Mouse (Mus musculus): ENCODE results near the gene Ispd. TPM values are rescaled to one million over a fixed set of nuclear protein-coding genes. Genes with fewer than 3 reads are reported as not detected.

Ispd gene
- polyA plus RNA-seq, 1 experiment from 2014 or later = 9.0 TPM

DNA sequence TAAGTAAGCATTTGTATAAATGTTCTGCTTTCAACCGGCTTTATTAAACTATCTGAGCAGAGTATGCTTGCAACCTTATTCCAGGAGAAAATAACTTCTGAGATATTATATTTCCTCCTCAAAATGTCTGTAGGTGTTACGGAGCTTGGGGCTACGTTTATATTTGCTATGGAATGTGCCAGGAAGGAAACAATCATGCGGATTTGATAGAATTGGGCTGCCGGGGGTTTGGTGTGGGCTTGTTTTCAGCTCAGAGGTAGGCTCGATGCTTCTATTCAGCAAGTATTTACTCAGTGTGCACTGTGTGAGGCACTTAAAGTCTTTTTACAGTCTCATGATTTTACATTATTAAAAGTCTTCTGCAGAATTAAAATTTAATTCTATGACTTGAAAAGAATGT, 4.1 kb downstream of the Ispd start:
- 13% methylated on average over 6 of the region's 6 CpGs for WGBS
- no peak for ATAC-seq (ENCODE audit: insufficient number of reproducible peaks, low FRiP score, low TSS enrichment, low read depth)

DNA sequence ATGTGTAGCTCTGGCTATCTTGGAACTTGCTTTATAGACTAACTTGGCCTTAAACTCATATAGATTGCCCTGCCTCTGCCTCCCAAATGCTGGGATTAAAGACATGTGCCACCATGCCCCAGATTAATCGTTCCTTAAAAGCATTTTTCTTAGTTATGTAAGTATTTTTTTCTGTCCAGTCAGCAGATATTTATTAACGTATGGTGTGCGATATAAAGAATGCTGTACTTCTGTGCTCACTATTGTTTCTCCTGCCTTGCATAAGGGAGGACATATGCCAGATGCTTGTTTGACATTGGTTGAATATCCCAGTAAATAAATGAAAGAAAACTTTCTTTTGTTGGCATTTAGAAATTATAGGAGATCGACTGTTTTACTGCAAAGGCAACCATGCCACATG, 5.7 kb downstream of the Ispd start:
- Histone ChIP-seq H3K36me3 (no peaks in the 10 kb centered on the region), H3K4me1 (peaks cover 8% of the 10 kb centered on the region; the same call in 1 of the 2 replicates), H3K27ac (no peak overlapping the region), H3K9me3 (no peaks in the 10 kb centered on the region), H3K4me3 (no peak overlapping the region), H3K27me3 (no peaks in the 10 kb centered on the region), H3K4me2 (no peak overlapping the region), H3K9ac (no peak overlapping the region)
- WGBS = 87% methylated on average over 4 of the region's 4 CpGs
- ATAC-seq (ENCODE audit: insufficient number of reproducible peaks, low FRiP score, low TSS enrichment, low read depth) = no peak

More for the DNA sequence above, 4.1 kb downstream of the Ispd start:
- H3K27ac ChIP-seq = peak overlapping the region; percentile 33; the same call in 1 of the 2 replicates
- peaks cover 13% of the 10 kb centered on the region; the same call in 1 of the 2 replicates for H3K4me1 ChIP-seq
- H3K4me3 ChIP-seq = no peak overlapping the region
- H3K9ac ChIP-seq = no peak overlapping the region
- no peak overlapping the region for H3K4me2 ChIP-seq
- H3K27me3 ChIP-seq = no peaks in the 10 kb centered on the region
- H3K36me3 ChIP-seq = no peaks in the 10 kb centered on the region
- H3K9me3 ChIP-seq = no peaks in the 10 kb centered on the region

GRCm38 (mm10) chr12:36395115-36395514, 13.9 kb downstream of the Ispd start:
- Histone ChIP-seq H3K4me1 (peaks cover 4% of the 10 kb centered on the region; the same call in 1 of the 2 replicates), H3K27ac (peak overlapping the region; percentile 57; the same call in 1 of the 2 replicates), H3K4me2 (no peak overlapping the region), H3K9ac (no peak overlapping the region), H3K27me3 (no peaks in the 10 kb centered on the region), H3K36me3 (no peaks in the 10 kb centered on the region), H3K9me3 (peaks cover 3% of the 10 kb centered on the region; the same call in 1 of the 2 replicates), H3K4me3 (no peak overlapping the region)
- ATAC-seq (ENCODE audit: insufficient number of reproducible peaks, low FRiP score, low TSS enrichment, low read depth) = no peak
- WGBS = 49% methylated on average over 2 of the region's 2 CpGs

DNA sequence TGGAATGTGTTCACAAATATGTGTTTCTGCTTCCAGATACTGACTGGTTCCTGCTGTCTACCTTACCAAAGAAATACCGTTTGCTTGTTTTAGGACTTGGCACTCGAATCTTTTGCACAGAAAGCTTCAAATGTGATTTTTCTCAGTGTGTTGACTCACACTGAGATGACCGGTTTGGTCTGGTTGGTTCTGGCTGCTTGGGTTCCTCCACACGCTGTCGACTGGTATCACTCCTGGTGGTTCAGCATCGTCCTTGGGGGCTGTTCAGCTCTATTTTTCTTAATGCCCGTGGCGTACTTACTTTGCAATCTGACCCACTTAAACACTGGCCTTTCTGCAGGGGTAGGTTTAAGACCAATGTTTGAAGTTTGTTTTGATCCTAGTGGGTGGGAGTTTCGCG, 42.4 kb downstream of the Ispd start:
- H3K27ac ChIP-seq = no peak overlapping the region
- H3K27me3 ChIP-seq = no peaks in the 10 kb centered on the region
- H3K9me3 ChIP-seq = no peaks in the 10 kb centered on the region
- WGBS = 46% methylated on average over 10 of the region's 10 CpGs
- H3K4me3 ChIP-seq = no peak overlapping the region
- no peak overlapping the region for H3K4me2 ChIP-seq
- no peak overlapping the region for H3K9ac ChIP-seq
- no peaks in the 10 kb centered on the region for H3K36me3 ChIP-seq
- H3K4me1 ChIP-seq = no peaks in the 10 kb centered on the region
- ATAC-seq (ENCODE audit: insufficient number of reproducible peaks, low FRiP score, low TSS enrichment, low read depth) = no peak

GRCm38 (mm10) chr12:36425258-36425657, 44.0 kb downstream of the Ispd start:
- H3K4me3 ChIP-seq = no peak overlapping the region
- no peak overlapping the region for H3K9ac ChIP-seq
- no peaks in the 10 kb centered on the region for H3K36me3 ChIP-seq
- no peaks in the 10 kb centered on the region for H3K4me1 ChIP-seq
- H3K27me3 ChIP-seq = no peaks in the 10 kb centered on the region
- WGBS = 78% methylated on average over 7 of the region's 7 CpGs
- no peak overlapping the region for H3K27ac ChIP-seq
- no peak overlapping the region for H3K4me2 ChIP-seq
- H3K9me3 ChIP-seq = no peaks in the 10 kb centered on the region
- no peak for ATAC-seq (ENCODE audit: insufficient number of reproducible peaks, low FRiP score, low TSS enrichment, low read depth)

- Histone ChIP-seq H3K9me3 (no peaks in the 10 kb centered on the region), H3K4me3 (no peak overlapping the region), H3K9ac (no peak overlapping the region), H3K27me3 (no peaks in the 10 kb centered on the region), H3K36me3 (no peaks in the 10 kb centered on the region), H3K27ac (no peak overlapping the region), H3K4me2 (no peak overlapping the region), H3K4me1 (no peaks in the 10 kb centered on the region)
- peak; percentile 72; the same call in 1 of the 2 replicates for ATAC-seq (ENCODE audit: insufficient number of reproducible peaks, low FRiP score, low TSS enrichment, low read depth)
- WGBS = 70% methylated on average over 15 of the region's 15 CpGs
Measured at GRCm38 (mm10) chr12:36426163-36427045, 45.2 kb downstream of the Ispd start.

- no peak overlapping the region for H3K4me2 ChIP-seq
Measured at GRCm38 (mm10) chr12:36436956-36437355, 55.7 kb downstream of the Ispd start.

DNA sequence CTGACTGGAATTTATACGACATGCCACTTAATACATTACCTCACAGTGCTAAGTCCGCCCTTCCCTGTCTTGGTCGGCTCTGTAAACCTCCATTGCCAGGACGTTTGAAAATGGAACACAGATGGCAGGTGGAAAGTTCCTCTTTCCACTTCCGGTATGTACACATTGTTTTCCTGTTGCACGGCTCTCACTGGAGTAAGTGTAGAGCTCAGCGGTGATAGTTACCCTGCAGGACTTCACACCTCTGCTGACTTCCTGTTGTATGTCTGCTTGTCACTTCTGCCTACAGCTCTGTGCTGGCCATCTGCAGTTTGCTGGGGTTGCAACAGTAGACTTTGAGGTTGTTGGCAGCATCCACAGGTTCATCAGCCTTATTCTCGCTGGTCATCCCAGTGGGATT, 58.1 kb downstream of the Ispd start:
- no peak overlapping the region for H3K9ac ChIP-seq
- H3K4me2 ChIP-seq = no peak overlapping the region
- no peak overlapping the region for H3K27ac ChIP-seq
- H3K27me3 ChIP-seq = no peaks in the 10 kb centered on the region
- peaks cover 2% of the 10 kb centered on the region; the same call in 1 of the 2 replicates for H3K4me1 ChIP-seq
- H3K9me3 ChIP-seq = no peaks in the 10 kb centered on the region
- no peaks in the 10 kb centered on the region for H3K36me3 ChIP-seq
- ATAC-seq (ENCODE audit: insufficient number of reproducible peaks, low FRiP score, low TSS enrichment, low read depth) = no peak
- 68% methylated on average over 8 of the region's 8 CpGs for WGBS
- no peak overlapping the region for H3K4me3 ChIP-seq

More at GRCm38 (mm10) chr12:36436956-36437355, 55.7 kb downstream of the Ispd start:
- H3K27ac ChIP-seq = peak overlapping the region; percentile 38; the same call in 1 of the 2 replicates
- no peaks in the 10 kb centered on the region for H3K9me3 ChIP-seq
- H3K4me1 ChIP-seq = peaks cover 2% of the 10 kb centered on the region; the same call in 1 of the 2 replicates
- no peak overlapping the region for H3K4me3 ChIP-seq
- 71% methylated on average over 5 of the region's 5 CpGs for WGBS
- H3K36me3 ChIP-seq = no peaks in the 10 kb centered on the region
- H3K27me3 ChIP-seq = no peaks in the 10 kb centered on the region
- no peak overlapping the region for H3K9ac ChIP-seq
- ATAC-seq (ENCODE audit: insufficient number of reproducible peaks, low FRiP score, low TSS enrichment, low read depth) = no peak

GRCm38 (mm10) chr12:36456002-36456401, 74.8 kb downstream of the Ispd start:
- H3K27ac ChIP-seq = no peak overlapping the region
- no peaks in the 10 kb centered on the region for H3K36me3 ChIP-seq
- H3K4me3 ChIP-seq = no peak overlapping the region
- H3K9me3 ChIP-seq = no peaks in the 10 kb centered on the region
- WGBS = 88% methylated on average over 3 of the region's 3 CpGs
- no peak overlapping the region for H3K4me2 ChIP-seq
- H3K9ac ChIP-seq = no peak overlapping the region
- H3K27me3 ChIP-seq = no peaks in the 10 kb centered on the region
- H3K4me1 ChIP-seq = no peaks in the 10 kb centered on the region
- ATAC-seq (ENCODE audit: insufficient number of reproducible peaks, low FRiP score, low TSS enrichment, low read depth) = no peak

DNA sequence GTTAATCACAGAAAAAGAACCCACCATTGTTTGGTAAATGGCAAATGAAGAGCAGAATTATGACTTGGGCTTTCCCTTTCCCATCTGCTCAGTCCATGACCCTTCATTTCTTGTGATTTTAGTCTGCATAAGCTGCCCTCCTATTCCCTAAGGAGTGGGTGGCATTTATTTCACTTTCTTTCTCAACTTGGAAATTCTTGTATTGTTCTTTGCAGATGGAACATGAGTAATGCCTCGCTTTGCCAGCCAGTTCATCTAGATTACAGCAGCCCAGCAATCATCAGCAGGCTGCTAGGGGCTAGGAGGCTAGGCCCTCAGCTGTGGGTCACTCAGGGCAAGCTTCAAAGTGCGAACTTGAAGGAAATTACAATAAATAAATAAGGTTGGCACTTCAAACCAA, 76.5 kb downstream of the Ispd start:
- WGBS = 86% methylated on average over 2 of the region's 2 CpGs
- H3K27me3 ChIP-seq = no peaks in the 10 kb centered on the region
- no peaks in the 10 kb centered on the region for H3K36me3 ChIP-seq

DNA sequence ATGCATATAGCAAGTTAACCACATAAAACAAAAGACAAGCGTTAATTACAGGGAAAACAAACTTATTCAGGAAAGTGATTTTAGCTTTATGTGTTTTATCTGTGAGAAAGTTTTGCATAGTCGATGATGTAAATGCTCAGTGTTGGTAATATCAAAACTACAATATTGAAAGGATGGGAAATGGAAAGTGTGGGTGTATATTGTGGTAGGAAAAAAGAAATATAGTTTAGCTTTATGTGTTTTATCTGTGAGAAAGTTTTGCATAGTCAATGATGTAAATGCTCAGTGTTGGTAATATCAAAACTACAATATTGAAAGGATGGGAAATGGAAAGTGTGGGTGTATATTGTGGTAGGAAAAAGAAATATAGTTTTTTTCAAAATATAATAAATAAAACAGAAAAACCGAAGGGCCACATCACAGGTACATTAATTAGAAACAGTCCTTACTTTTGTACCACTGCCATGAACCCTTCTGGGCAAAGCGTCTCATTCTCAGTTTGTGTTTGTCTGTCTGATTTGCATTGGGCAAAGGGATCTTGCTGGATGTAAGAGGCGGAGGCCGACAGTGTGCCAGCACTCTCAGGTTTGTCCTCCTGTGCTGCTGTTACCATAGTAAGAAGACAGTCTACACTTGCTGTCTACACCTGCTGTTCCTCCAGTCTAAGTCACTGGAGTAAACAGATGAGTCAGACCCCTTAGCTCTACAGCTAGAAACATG, 87.2 kb downstream of the Ispd start:
- no peak for ATAC-seq (ENCODE audit: insufficient number of reproducible peaks, low FRiP score, low TSS enrichment, low read depth)
- Histone ChIP-seq H3K4me2 (no peak overlapping the region), H3K27me3 (no peaks in the 10 kb centered on the region), H3K36me3 (no peaks in the 10 kb centered on the region), H3K27ac (no peak overlapping the region), H3K4me3 (no peak overlapping the region), H3K9me3 (no peaks in the 10 kb centered on the region), H3K4me1 (no peaks in the 10 kb centered on the region), H3K9ac (no peak overlapping the region)
- 91% methylated on average over 6 of the region's 6 CpGs for WGBS

More for the DNA sequence above, 76.5 kb downstream of the Ispd start:
- H3K4me2 ChIP-seq = no peak overlapping the region
- H3K9ac ChIP-seq = no peak overlapping the region
- H3K9me3 ChIP-seq = no peaks in the 10 kb centered on the region
- no peak overlapping the region for H3K4me3 ChIP-seq
- H3K4me1 ChIP-seq = no peaks in the 10 kb centered on the region
- ATAC-seq (ENCODE audit: insufficient number of reproducible peaks, low FRiP score, low TSS enrichment, low read depth) = no peak
- no peak overlapping the region for H3K27ac ChIP-seq

GRCm38 (mm10) chr12:36471411-36471810, 90.2 kb downstream of the Ispd start:
- H3K9ac ChIP-seq = no peak overlapping the region
- H3K4me1 ChIP-seq = no peaks in the 10 kb centered on the region
- H3K27me3 ChIP-seq = no peaks in the 10 kb centered on the region
- no peak overlapping the region for H3K4me3 ChIP-seq
- no peak for ATAC-seq (ENCODE audit: insufficient number of reproducible peaks, low FRiP score, low TSS enrichment, low read depth)
- whole genome bisulfite sequencing = 52% methylated on average over 4 of the region's 4 CpGs
- H3K4me2 ChIP-seq = no peak overlapping the region
- H3K9me3 ChIP-seq = no peaks in the 10 kb centered on the region
- no peak overlapping the region for H3K27ac ChIP-seq
- no peaks in the 10 kb centered on the region for H3K36me3 ChIP-seq
